In genomic region chr12:103353538-103353937, GRCm38 (mm10) we compare ENCODE assay signal across 9 mouse cellular contexts. TPM values are rescaled to one million over a fixed set of nuclear protein-coding genes. Genes with fewer than 3 reads are reported as not detected.
DNase-seq lines count a peak whose midpoint lies in the region; ATAC-seq and TF ChIP-seq lines count a peak whose summit lies in the region.
"Had no signal": no experiment of that assay in that cellular context is flagged by ENCODE, and none has a peak within 500 bp of the region (broad histone marks: within the 10 kb centered on the region; RNA-seq: fewer than 3 reads in every experiment).

No protein-coding gene starts in this region.

- H3K27me3 ChIP-seq in intestine, postnatal 0 days (replicated peaks; ENCODE audit: control insufficient read depth, insufficient read depth, low read length), result no peaks in the 10 kb centered on the region
- no peaks in the 10 kb centered on the region for H3K27me3 ChIP-seq in neural tube, embryonic 13.5 days

- WGBS in intestine, postnatal 0 days, result 23% methylated on average over 5 of the region's 5 CpGs
- WGBS in neural tube, embryonic 13.5 days, result 4% methylated on average over 5 of the region's 5 CpGs

- TF ChIP-seq CTCF in layer of hippocampus, adult 2 months (conservative IDR thresholded peaks at IDR 0.05), result peak; percentile 69
- peak; percentile 61 for TF ChIP-seq CTCF in intestine, postnatal 0 days (IDR thresholded peaks at IDR 0.05; ENCODE audit: low read depth)

- ATAC-seq in intestine, postnatal 0 days, result no peak
- peak; percentile 28; the same call in 1 of the 2 replicates for ATAC-seq in neural tube, embryonic 13.5 days (ENCODE audit: low read depth)
- no peak for ATAC-seq in inflammation-experienced regulatory T-cells, adult 6 months

- no peak overlapping the region for H3K4me3 ChIP-seq in layer of hippocampus, adult 2 months
- no peak overlapping the region for H3K4me3 ChIP-seq in intestine, postnatal 0 days (ENCODE audit: low read depth, low read length)
- no peak overlapping the region for H3K4me3 ChIP-seq in neural tube, embryonic 13.5 days

- H3K36me3 ChIP-seq in intestine, postnatal 0 days (ENCODE audit: control insufficient read depth, insufficient read depth), result no peaks in the 10 kb centered on the region
- no peaks in the 10 kb centered on the region for H3K36me3 ChIP-seq in neural tube, embryonic 13.5 days

- no peak overlapping the region for H3K9ac ChIP-seq in intestine, postnatal 0 days (ENCODE audit: low read depth, low read length)
- H3K9ac ChIP-seq in neural tube, embryonic 13.5 days, result no peak overlapping the region

- no peaks in the 10 kb centered on the region for H3K4me1 ChIP-seq in intestine, postnatal 0 days (replicated peaks; ENCODE audit: control insufficient read depth, insufficient read depth, low read length)
- peaks cover 6% of the 10 kb centered on the region for H3K4me1 ChIP-seq in neural tube, embryonic 13.5 days (replicated peaks)

- no peak for DNase-seq in layer of hippocampus, adult 2 months (ENCODE audit: low spot score in 2 of 2)
- no peak for DNase-seq in layer of hippocampus, adult 11-12 months (ENCODE audit: low spot score)
- peak; percentile 82 for DNase-seq in adrenal gland, adult 8-10 months
- DNase-seq in embryo, embryonic 9.5 days (ENCODE audit: extremely low spot score), result peak; percentile 39
- DNase-seq in heart, adult 8-10 months (ENCODE audit: low spot score), result peak; percentile 74

- H3K4me2 ChIP-seq in intestine, postnatal 0 days (replicated peaks; ENCODE audit: low read depth), result peak overlapping the region; percentile 27; the same call in 1 of the 2 replicates
- H3K4me2 ChIP-seq in neural tube, embryonic 13.5 days, result no peak overlapping the region

- H3K27ac ChIP-seq in layer of hippocampus, adult 2 months, result peak overlapping the region; percentile 19; the same call in 1 of the 2 replicates
- no peak overlapping the region for H3K27ac ChIP-seq in intestine, postnatal 0 days (ENCODE audit: low read depth, low read length)
- H3K27ac ChIP-seq in neural tube, embryonic 13.5 days (replicated peaks), result peak overlapping the region; percentile 38

- no peaks in the 10 kb centered on the region for H3K9me3 ChIP-seq in intestine, postnatal 0 days (ENCODE audit: control insufficient read depth)
- no peaks in the 10 kb centered on the region for H3K9me3 ChIP-seq in neural tube, embryonic 13.5 days

RNA-seq across cellular contexts. Expression of gene Asb2, which starts 2.3 kb away (rescaled TPM):
- 1 to 10 TPM; 2.0 to 2.3 TPM for total RNA-seq in layer of hippocampus, adult 2 months (2021)
- total RNA-seq in adrenal gland, adult 8-10 months (2022), result 1 to 10 TPM in 1 of 4 experiments, under 1 TPM in 3; 0.74 to 1.5 (median 0.83) TPM
- 100 to 1,000 TPM; 485 to 583 (median 548) TPM for total RNA-seq in heart, adult 8-10 months (2022)
- 15.1 and 18.5 TPM in 2 replicates for polyA plus RNA-seq in intestine, postnatal 0 days (2015; fragmentation: Nextera tagmentation; extraction: Ambion mirVana)
- polyA plus RNA-seq in neural tube, embryonic 13.5 days (2015; fragmentation: Nextera tagmentation; extraction: Ambion mirVana), result 1.6 and 1.9 TPM in 2 replicates
- polyA plus RNA-seq in inflammation-experienced regulatory T-cells, adult 6 months (2017; shearing (Covaris generic)), result 10 to 100 TPM; 22.5 to 68.5 (median 47.2) TPM

RNA-seq across cellular contexts. Expression of gene Otub2, which starts 34.9 kb away (rescaled TPM):
- 10 to 100 TPM; 45.2 to 48.6 TPM for total RNA-seq in layer of hippocampus, adult 2 months (2021)
- 1 to 10 TPM; 3.8 to 6.6 (median 4.5) TPM for total RNA-seq in adrenal gland, adult 8-10 months (2022)
- 1 to 10 TPM; 2.5 to 4.2 (median 3.5) TPM for total RNA-seq in heart, adult 8-10 months (2022)
- polyA plus RNA-seq in intestine, postnatal 0 days (2015; fragmentation: Nextera tagmentation; extraction: Ambion mirVana), result 1.8 and 2.3 TPM in 2 replicates
- polyA plus RNA-seq in neural tube, embryonic 13.5 days (2015; fragmentation: Nextera tagmentation; extraction: Ambion mirVana), result 20.8 and 24.2 TPM in 2 replicates
- polyA plus RNA-seq in inflammation-experienced regulatory T-cells, adult 6 months (2017; shearing (Covaris generic)), result 1 to 10 TPM; 1.3 to 2.3 (median 1.9) TPM

RNA-seq across cellular contexts. Expression of gene Fam181a, which starts 42.8 kb away (rescaled TPM):
- total RNA-seq in layer of hippocampus, adult 2 months (2021), result 1 to 10 TPM; 1.5 to 2.3 TPM
- not detected for total RNA-seq in adrenal gland, adult 8-10 months (2022)
- total RNA-seq in heart, adult 8-10 months (2022), result not detected
- not detected in 2 replicates for polyA plus RNA-seq in intestine, postnatal 0 days (2015; fragmentation: Nextera tagmentation; extraction: Ambion mirVana)
- polyA plus RNA-seq in neural tube, embryonic 13.5 days (2015; fragmentation: Nextera tagmentation; extraction: Ambion mirVana), result 8.5 and 10.3 TPM in 2 replicates
- polyA plus RNA-seq in inflammation-experienced regulatory T-cells, adult 6 months (2017; shearing (Covaris generic)), result not detected
- total RNA-seq: CH12.LX had no signal

RNA-seq across cellular contexts. Expression of gene 9330161L09Rik, which starts 54.1 kb away (rescaled TPM):
- 1 to 10 TPM; 3.5 to 4.0 TPM for total RNA-seq in layer of hippocampus, adult 2 months (2021)
- total RNA-seq in adrenal gland, adult 8-10 months (2022), result 1 to 10 TPM in 3 of 4 experiments, under 1 TPM in 1; 0.99 to 3.4 (median 2.1) TPM
- total RNA-seq in heart, adult 8-10 months (2022), result 1 to 10 TPM in 3 of 4 experiments, under 1 TPM in 1; 0.41 to 1.8 (median 1.2) TPM
- 0.35 TPM in 1 of 2 replicates, not detected in the other for polyA plus RNA-seq in intestine, postnatal 0 days (2015; fragmentation: Nextera tagmentation; extraction: Ambion mirVana)
- polyA plus RNA-seq in neural tube, embryonic 13.5 days (2015; fragmentation: Nextera tagmentation; extraction: Ambion mirVana), result 0.59 and 0.92 TPM in 2 replicates
- 1 to 10 TPM in 2 of 3 experiments, not detected in 1; 1.1 TPM for polyA plus RNA-seq in inflammation-experienced regulatory T-cells, adult 6 months (2017; shearing (Covaris generic))

Comparison
In these comparisons a context has a peak if more than half of its experiments do, and no peak if none do; other contexts are left out.
1. DNase-seq: peak in adrenal gland, adult 8-10 months (single experiment), embryo, embryonic 9.5 days (single experiment) and heart, adult 8-10 months (single experiment); none in layer of hippocampus, adult 2 months (0 of 2) and layer of hippocampus, adult 11-12 months (single experiment).
2. RNA of gene Asb2, which starts 2.3 kb away (total RNA-seq): 485 to 583 TPM in heart, adult 8-10 months; 2.0 to 2.3 TPM in layer of hippocampus, adult 2 months and 0.74 to 1.5 TPM in adrenal gland, adult 8-10 months; every median in the first group is over 100 times any median in the second.
3. RNA of gene Otub2, which starts 34.9 kb away (total RNA-seq): 45.2 to 48.6 TPM in layer of hippocampus, adult 2 months; 3.8 to 6.6 TPM in adrenal gland, adult 8-10 months and 2.5 to 4.2 TPM in heart, adult 8-10 months; every median in the first group is over 4 times any median in the second.